Mouse (Mus musculus) adrenal gland (tissue): ENCODE measurements at regions not wholly inside any gene's neighbourhood (a gene's known extent, or its start where the extent isn't known, plus 50 kb on each side); places are given as distances from the start of the nearest gene placed in this dataset.
"Not testable (repeated sequence)": the region's sequence is repeated elsewhere in the genome, so short reads cannot be mapped to it uniquely, and the experiment has no call there.

ENCODE experiments used
- intact Hi-C: fragments of 180-260 bp; cut with DNase I; formaldehyde crosslinking; loops from one replicate; pipeline ENCODE4 v1.15.1; 2025

DNA sequence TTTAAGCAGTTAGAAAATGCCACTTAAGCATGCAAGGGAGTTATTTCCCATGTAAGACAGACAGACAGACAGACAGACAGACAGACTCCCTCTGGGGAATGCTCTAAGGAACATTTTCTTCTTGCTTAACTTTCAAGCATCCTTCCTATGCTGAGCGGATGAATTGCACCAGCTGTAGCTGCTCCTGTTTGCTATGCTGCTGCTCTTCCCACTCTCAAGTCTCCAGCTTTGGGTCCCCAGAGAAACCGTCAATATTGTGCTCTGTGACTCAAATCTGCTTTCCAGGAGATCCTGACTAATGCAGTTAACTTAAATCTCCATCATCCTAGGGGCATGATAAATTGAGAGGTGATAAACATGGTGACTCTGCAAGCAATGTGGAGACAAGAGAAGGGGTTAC, 918.5 kb downstream of the Defb40 start:
- intact Hi-C loops = loop anchor here (10.0 kb wide), 1 partner anchor 285 kb away; no protein-coding TSS in a partner anchor

GRCm38 (mm10) chr8:18021196-18021595, 956.9 kb downstream of the Defb40 start:
- intact Hi-C loops = no loop called here

DNA sequence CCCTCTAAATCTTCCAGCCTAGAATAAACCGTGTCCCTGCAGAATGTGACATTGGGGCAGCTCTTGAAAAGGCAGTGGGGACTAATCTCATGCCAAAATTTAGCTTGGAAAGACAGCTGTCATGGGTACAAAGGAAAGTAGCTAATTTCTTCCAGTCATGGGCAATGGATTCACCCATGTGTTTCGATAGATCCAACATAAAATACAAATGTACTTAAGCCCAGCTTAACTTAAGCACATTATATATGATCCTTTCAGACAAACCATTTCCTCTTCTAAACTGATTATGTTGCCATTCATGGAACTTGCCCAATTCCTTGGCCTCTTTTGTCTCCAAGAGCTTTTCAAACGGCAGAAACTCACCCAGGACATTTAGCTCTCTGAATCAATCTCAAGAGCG, 970.5 kb downstream of the Defb40 start:
- intact Hi-C loops = no loop called here

DNA sequence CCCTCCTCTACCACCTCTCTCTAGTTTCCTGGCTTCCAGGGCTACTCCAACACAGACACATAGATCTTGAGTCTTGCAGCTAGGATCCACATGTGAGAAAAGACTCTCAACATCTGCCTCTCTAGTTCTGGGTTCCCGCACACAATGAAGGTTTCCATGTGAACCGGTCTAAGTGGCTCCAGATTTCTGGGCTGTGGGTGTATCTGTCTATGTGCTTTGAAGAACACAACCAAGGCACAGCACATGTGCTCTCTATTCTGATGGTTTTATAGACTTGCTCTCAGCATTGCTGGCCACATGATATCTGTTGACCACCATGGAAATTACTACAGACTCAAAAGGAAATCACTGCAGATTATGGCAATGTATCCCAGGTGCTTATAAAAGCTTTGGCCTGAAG, 972.4 kb downstream of the Defb40 start:
- intact Hi-C loops = no loop called here

DNA sequence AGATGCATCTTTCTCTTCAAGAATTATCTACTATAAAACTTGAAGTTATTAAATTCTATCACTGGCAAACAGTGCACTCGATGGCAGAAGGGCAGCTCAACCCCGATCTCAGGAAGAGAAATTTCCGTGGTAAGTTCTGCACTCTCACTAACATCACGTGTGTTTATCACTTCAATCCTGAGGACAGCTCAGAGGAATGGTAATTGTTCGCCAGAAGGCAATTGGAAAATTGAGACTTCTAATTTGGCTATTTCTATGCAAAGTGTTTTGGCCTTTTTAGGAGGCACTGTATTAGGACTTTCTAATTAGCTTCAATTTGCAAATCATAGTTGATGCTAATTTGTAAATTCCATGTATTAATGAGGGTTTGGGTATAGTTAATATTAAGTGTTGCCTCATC, 977.3 kb downstream of the Defb40 start:
- intact Hi-C loops = no loop called here

DNA sequence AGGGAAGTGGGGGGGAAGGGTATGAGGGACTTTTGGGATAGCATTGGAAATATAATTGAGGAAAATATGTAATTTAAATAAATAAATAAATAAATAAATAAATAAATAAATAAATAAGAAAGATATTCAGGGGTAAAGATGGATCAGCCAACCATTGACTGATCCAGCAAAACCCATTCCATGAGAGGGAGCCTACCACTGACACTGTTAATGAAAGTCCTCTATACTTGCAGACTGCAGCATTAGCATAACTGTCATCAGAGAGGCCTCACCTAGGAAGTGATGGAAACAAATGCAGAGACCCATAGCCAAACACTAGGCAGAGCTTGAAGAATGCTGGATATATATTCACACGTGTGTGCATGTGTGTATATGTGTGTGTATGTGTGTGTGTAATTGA, 993.3 kb downstream of the Defb40 start:
- intact Hi-C loops = no loop called here

- intact Hi-C loops = no loop called here
Observed at GRCm38 (mm10) chr8:17948848-17949247, 1029.2 kb downstream of the Defb40 start.

- intact Hi-C loops = no loop called here
Observed at GRCm38 (mm10) chr8:17948053-17948834, 1029.8 kb downstream of the Defb40 start.

DNA sequence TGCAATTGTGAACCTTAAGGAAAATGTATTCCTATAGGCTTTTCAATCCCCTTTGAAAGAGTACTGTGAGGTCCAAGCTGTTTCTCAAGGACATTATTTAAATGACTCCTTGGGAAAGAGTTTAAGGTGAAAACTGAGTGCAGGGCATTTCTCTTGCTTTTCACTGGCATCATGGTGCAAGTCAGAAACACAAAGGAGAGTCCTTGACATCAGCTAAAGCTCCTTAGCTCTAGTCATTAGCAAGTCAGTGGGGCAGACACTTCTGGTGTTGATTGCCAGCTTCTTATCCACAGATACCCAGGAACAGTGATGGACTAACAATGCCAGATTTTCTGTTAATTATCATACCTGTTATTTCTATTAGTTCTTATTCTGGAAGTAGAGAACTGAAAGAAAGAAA, 1043.4 kb downstream of the Defb40 start:
- intact Hi-C loops = no loop called here

DNA sequence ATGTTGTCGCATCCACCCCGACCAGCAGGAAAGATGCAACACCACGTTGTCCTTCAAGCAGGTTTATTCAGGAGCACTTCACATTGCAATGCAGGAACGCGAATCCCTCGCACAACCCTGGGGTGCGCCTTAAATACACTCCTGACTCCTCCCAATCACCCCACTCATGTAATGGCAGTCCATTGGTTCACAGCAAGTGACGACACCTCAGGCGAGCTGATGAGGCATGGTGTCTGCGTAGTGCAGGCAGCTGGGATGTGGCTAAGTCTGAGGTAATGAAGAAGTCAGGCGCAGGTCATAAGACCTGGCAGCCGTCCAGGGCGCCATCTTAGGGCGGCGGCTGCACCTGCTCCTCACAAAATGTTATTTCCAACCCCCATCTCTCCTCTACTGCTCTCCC, 1068.7 kb downstream of the Defb40 start:
- intact Hi-C loops = no loop called here

- intact Hi-C loops = not testable (repeated sequence)
Observed at GRCm38 (mm10) chr8:17888598-17888997, 1089.5 kb downstream of the Defb40 start.

DNA sequence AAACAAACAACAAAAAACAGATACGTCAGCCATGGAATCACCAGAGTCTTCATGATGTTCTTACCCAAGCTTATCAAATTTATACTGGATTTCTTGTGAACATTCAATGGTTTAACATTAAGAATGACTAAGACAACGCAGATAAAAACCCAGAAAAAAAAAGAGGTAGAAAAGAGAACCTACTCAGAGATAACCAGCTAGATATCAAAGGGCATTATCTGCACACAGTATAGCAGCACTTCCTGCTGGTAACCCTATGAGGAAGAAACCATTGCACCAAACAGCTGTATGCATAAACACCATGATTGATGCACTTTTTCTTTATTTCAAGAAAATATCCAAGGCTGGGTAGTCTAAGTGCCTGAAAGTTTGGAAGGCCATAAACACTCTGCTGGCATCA, 1114.7 kb downstream of the Defb40 start:
- intact Hi-C loops = no loop called here
